Mouse (Mus musculus) spleen, adult 2 months (tissue): Measurements from ENCODE around the gene Tm6sf2. TPM values are rescaled to one million over a fixed set of nuclear protein-coding genes. Genes with fewer than 3 reads are reported as not detected.

Experiments used
- DNase-seq, 2 experiments: peaks; one replicate each; pipeline versions ENCODE4 v3.0.0 to v3.0.0-alpha.2; 2012 to 2021; ENCODE audit warnings: low spot score in 2 of 2, low read depth in 1 of 2
- H3K27ac ChIP-seq: fragments of 200-500 bp; 2 replicates; pipeline ENCODE4 v1.5.1; 2012; ENCODE audit warnings: low read length, inconsistent platforms; ENCODE audit not compliant: insufficient read depth
- H3K27me3 ChIP-seq: fragments of 200-500 bp; 2 replicates; pipeline ENCODE4 v1.6.1; 2012; ENCODE audit warnings: mild to moderate bottlenecking, moderate library complexity, low read length, inconsistent platforms; ENCODE audit not compliant: control insufficient read depth, insufficient read depth
- H3K36me3 ChIP-seq: fragments of 200-500 bp; 2 replicates; pipeline ENCODE4 v1.6.1; 2012; ENCODE audit warnings: mild to moderate bottlenecking, low read length, inconsistent platforms; ENCODE audit not compliant: control insufficient read depth, insufficient read depth
- H3K4me1 ChIP-seq: fragments of 200-500 bp; 2 replicates; pipeline ENCODE4 v1.6.1; 2011; ENCODE audit warnings: inconsistent platforms; ENCODE audit not compliant: control insufficient read depth, insufficient read depth, insufficient read length
- H3K4me3 ChIP-seq: fragments of 200-500 bp; 2 replicates; pipeline ENCODE4 v1.5.1; 2011; ENCODE audit warnings: mild to moderate bottlenecking, inconsistent platforms; ENCODE audit not compliant: insufficient read depth, insufficient read length; ENCODE audit errors: extremely low read depth
- CTCF ChIP-seq: fragments of 200-500 bp; IDR thresholded peaks from 2 replicates; pipeline ENCODE4 v1.5.1; 2011; ENCODE audit warnings: mild to moderate bottlenecking, inconsistent platforms; ENCODE audit not compliant: insufficient read depth, insufficient read length, insufficient replicate concordance; ENCODE audit errors: extremely low read depth
- POLR2A ChIP-seq: fragments of 200-500 bp; IDR thresholded peaks from 2 replicates; pipeline ENCODE4 v1.6.1; 2011; ENCODE audit warnings: low read depth, low read length, inconsistent platforms
- WGBS: fragments of 180-500 bp; shearing (Covaris S2); methylation state at CpG from one replicate; pipeline ENCODE4 v1.1.7; 2018; 5-methylcytosine and 5-hydroxymethylcytosine counted together
- polyA plus RNA-seq: library from polyadenylated mRNA; depleted of rRNA; stranded (reverse); fragments of >200 nt; gene quantifications from 2 replicates; pipeline ENCODE4 v1.2.3, GENCODE M21; 2012

The Tm6sf2 gene
- polyA plus RNA-seq, 1 experiment = 2.3 TPM

DNA sequence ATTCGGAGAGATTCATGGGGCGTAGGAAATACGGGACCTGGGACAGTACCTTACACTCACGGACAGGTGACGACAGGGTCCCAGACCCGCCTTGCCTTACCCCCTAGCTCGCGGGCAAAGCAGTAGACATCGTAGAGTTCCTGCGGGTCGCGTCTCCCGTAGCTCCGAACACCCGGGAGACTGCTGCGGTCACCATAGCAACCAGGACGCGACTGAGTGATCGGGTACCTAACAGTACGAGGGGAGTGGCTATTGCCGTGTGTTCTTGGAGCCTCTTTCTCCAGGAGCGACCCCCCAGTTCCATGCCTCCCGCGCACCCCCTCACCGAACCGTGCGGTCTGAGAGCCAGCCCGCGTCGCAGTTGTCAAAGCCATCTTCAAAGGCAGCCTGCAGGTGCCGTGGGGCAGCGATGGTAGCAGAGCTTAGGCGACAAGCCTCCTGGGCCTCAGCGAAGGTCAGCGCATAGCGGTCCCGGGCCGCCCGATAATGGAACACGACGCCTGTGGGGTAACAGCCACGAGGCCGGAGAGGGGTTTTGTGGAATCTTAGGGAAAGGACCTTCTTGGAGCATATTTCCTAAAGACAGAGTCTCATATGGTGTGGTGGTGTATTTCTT lies 39.8 kb downstream of the Tm6sf2 start:
- DNase-seq = no peak
- 13% methylated on average over 43 of the region's 43 CpGs for WGBS
- Histone ChIP-seq H3K4me3 (no peak overlapping the region), H3K27me3 (peaks cover 13% of the 10 kb centered on the region; the same call in 1 of the 2 replicates), H3K36me3 (no peaks in the 10 kb centered on the region), H3K27ac (no peak overlapping the region), H3K4me1 (peaks cover 10% of the 10 kb centered on the region)
- TF ChIP-seq CTCF (no peak), POLR2A (no peak)

DNA sequence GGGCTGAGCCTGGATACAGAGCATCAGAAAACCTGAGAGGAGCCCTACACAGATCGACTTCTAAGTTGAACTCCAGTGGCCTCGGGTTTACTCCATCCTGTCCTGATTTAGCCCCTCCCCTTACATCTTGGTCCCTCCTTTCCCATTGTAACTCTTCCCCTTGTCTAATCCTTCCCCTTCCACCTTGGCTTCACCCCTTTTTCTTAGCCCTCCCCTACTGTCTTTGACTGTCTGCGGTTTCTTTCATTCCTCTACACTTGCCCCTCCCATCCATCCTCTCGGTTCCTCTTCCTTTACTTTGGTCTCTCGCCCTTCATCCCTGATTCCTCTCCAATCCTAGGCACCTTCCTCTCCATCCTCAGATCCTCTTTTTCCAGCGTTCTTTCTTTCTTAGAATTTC lies 41.8 kb downstream of the Tm6sf2 start:
- H3K27me3 ChIP-seq = peaks cover 18% of the 10 kb centered on the region; the same call in 1 of the 2 replicates

DNA sequence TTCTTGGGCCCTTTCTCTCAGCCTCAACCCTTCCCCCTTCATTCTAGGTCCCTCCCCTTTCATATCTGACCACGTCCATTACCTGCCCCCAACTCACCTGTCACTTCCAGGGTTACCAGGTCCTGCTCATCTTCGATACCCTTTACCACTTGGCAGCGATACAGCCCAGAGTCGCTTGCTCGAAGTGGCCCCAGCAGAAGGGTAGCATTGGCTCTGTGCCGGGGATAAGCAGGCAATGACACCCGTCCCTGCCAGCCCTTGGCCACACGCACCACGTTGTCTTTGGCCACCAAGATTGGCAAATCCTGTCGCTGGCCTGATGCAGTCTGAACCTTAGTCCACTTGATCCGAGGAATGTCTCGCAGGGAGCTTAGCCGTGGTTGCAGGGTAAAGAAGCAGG lies 42.2 kb downstream of the Tm6sf2 start:
- H3K36me3 ChIP-seq = no peaks in the 10 kb centered on the region
- H3K4me1 ChIP-seq = peaks cover 10% of the 10 kb centered on the region
- no peak for DNase-seq
- 66% methylated on average over 13 of the region's 13 CpGs for whole genome bisulfite sequencing
- TF ChIP-seq CTCF = no peak
- no peak overlapping the region for H3K27ac ChIP-seq
- peaks cover 20% of the 10 kb centered on the region; the same call in 1 of the 2 replicates for H3K27me3 ChIP-seq
- H3K4me3 ChIP-seq = no peak overlapping the region

More for the DNA sequence above, 41.8 kb downstream of the Tm6sf2 start:
- no peaks in the 10 kb centered on the region for H3K36me3 ChIP-seq
- WGBS = 9% methylated on average over 6 of the region's 6 CpGs
- no peak for TF ChIP-seq POLR2A
- no peak for TF ChIP-seq CTCF
- no peak overlapping the region for H3K4me3 ChIP-seq
- DNase-seq = no peak
- peaks cover 10% of the 10 kb centered on the region for H3K4me1 ChIP-seq
- H3K27ac ChIP-seq = no peak overlapping the region

DNA sequence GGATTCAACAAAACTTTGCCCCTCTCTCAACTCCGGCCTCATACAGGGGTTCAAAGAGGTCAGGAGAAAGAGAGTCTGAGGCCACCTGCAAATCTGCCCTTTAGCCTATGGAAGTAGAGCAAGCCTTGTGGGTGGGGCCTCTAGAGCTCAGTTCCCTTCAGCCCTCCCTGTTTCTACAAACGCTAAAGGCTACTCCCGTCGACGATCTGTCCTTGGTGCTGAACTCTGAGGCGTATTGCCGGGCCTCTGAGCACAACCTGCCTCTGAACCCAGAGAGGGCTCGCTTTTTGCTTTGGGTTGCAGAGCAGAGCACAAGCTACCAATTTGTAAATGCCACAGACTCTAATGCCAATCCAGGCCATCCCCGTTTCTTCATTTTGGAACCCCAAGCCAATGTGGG lies 44.9 kb downstream of the Tm6sf2 start:
- 10% methylated on average over 9 of the region's 9 CpGs for WGBS
- TF ChIP-seq POLR2A (no peak), CTCF (no peak)
- H3K4me1 ChIP-seq = no peaks in the 10 kb centered on the region; the same call in 1 of the 2 replicates
- DNase-seq = no peak
- H3K27ac ChIP-seq = no peak overlapping the region
- no peaks in the 10 kb centered on the region for H3K36me3 ChIP-seq
- no peak overlapping the region for H3K4me3 ChIP-seq
- H3K27me3 ChIP-seq = peaks cover 19% of the 10 kb centered on the region; the same call in 1 of the 2 replicates

DNA sequence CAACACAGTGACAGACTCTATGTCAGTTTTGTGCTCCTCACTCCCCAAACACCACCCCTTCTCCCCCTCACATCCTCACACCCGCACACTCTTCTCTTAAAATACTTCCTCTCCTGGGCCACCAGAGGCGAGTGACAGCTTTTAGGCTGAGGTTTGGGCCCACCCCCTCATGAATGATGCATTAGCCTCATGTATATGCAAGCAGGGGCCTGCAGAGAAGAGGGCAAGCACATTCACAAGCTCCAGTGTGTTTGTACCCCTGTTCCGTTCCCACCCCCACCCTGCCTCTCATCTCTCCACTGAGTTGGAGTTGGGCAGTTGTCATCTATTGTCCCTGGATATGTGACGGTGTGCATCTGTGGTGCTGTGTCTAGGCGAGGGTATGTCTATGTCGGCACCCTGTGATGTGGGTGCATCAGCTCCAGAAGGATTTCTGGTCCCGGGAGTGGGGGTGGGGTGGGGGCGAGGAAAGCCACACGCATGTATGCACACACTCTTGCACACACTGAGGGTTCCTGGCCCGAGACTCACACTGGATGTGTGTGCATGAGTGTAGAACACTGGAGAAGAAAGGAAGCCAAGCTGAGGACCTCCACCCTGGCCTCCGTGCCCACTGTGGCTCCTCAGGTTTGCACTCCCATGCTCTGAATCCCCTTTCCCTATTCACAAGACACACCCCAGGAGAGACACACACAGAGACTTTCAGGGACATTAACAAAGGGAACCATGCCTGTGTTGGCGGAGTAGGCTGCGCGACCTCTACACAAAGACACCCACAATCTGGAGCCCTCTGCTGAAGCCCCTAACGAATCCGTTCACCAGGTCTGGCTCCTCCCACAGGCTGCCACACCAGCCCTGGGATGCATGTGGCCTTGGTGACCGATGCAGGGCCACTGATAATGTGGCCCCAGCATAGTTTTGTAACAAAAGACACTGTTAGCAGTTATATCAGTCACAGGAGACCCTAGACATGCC lies 46.3 kb downstream of the Tm6sf2 start:
- Histone ChIP-seq H3K27me3 (peaks cover 18% of the 10 kb centered on the region; the same call in 1 of the 2 replicates), H3K27ac (no peak overlapping the region), H3K36me3 (no peaks in the 10 kb centered on the region), H3K4me3 (no peak overlapping the region), H3K4me1 (no peaks in the 10 kb centered on the region)
- WGBS = 21% methylated on average over 17 of the region's 17 CpGs
- no peak for TF ChIP-seq CTCF
- no peak for TF ChIP-seq POLR2A
- DNase-seq = no peak

DNA sequence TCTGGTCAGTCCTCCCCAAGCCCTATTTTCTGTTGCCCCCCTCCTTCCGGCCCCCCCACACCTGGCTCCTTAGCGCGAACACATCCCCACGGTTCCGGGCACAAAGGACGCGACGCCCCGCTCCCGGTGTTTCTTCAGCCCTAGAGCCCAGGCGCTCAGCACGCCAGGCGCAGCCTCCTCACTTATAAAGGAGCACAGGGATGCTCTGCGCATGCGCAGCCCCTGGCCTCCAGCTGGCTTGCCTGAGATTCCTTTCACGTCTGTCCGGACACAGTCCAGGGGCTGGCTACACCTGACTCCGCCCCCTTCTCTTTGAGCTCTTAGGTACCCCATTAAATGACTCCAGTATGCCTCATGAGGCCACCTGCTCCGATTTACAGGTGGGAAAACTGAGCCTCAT lies 47.9 kb downstream of the Tm6sf2 start, which contains the start of gene Ncan:
TSS of gene Ncan (minus strand) at position 207 of the 400 bp plus-strand sequence.
- no peak within 1 kb of the TSS for H3K27ac ChIP-seq
- TF ChIP-seq POLR2A (no peak), CTCF (no peak)
- H3K4me3 ChIP-seq = no peak within 1 kb of the TSS
- DNase-seq = no peak
- no peaks in the 10 kb centered on the region for H3K36me3 ChIP-seq
- H3K27me3 ChIP-seq = peaks cover 18% of the 10 kb centered on the region; the same call in 1 of the 2 replicates
- WGBS = 6% methylated on average over 19 of the region's 19 CpGs
- H3K4me1 ChIP-seq = no peaks in the 10 kb centered on the region
